Mouse (Mus musculus): ENCODE results near the gene Atrnl1.

DNA sequence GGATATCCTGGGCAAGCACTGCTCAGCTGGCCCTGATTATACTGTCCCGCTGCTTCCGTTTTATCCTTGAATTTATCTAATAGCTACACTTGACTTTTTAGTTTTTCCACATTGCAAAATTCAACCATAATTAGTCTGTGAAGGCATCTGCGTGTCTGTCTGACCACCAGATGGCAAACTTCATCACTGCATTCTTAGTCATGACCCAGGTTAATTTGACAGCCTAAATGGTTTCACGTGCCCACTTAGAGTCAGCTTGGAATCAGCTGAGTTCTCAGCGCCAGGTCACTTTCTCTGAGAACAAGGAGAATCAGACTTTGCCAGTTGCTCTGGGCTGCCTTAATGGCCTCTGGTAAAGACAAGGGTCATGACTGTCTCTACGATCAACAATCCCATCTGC lies 305.5 kb downstream of the Atrnl1 start:
- TF ChIP-seq POLR2A (IDR thresholded peaks at IDR 0.05; ENCODE audit: low read depth, low read length) (no peak), CTCF (IDR thresholded peaks at IDR 0.05; ENCODE audit: extremely low read depth, insufficient read depth, insufficient read length, insufficient replicate concordance) (no peak)
